Mouse (Mus musculus): ENCODE data around the gene Cd164l2.

GRCm38 (mm10) chr4:133253412-133253811, 41.5 kb downstream of the Cd164l2 start:
- TF ChIP-seq CTCF (IDR thresholded peaks at IDR 0.05; ENCODE audit: insufficient read depth, low read depth, low read length) (no peak), POLR2A (IDR thresholded peaks at IDR 0.05; ENCODE audit: insufficient read depth, low read depth, low read length) (no peak)
